Mouse (Mus musculus): ENCODE data around the gene Ms4a2.

Gene Ms4a2

DNA sequence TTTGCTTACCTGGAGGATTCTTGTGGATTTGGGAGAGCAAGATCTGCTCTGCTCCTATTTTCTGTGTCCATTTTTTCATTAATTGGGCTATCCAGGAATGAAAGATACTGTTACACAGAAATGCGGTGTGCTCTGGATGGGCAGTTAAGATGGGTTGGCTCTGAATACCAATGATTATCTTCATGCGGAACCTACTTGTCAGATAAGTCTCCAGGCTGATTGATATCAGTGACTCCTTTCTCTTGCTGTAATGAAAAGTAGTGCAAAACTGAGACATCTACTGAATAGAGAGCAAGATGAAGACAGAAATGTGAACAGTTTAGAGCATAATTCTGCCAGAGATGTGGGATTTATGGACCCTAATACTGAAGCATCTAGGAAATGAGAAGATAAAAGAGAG lies at the start of gene Ms4a2:
Gene Ms4a2, minus strand, starts transcription at position 169 of the 400 bp plus-strand sequence.
- DNase-seq (ENCODE audit: low read depth, low spot score) = no peak

DNA sequence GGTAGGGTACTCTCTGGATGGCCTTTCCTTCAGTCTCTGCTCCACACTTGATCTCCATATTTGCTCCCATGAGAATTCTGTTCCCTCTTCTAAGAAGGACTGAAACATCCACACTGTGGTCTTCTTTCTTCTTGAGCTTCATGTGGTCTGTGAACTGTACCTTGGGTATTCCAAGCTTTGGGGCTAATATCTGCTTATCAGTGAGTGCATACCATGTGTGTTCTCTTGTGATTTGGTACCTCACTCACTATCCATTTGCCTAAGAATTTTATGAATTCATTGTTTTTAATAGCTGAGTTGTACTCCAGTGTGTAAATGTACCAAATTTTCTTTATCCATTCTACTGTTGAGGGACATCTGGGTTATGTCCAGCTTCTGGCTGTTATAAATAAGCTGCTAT lies 38.0 kb upstream of the Ms4a2 start:
- no peak for DNase-seq (ENCODE audit: low read depth, low spot score)

GRCm38 (mm10) chr19:11660459-11660858 lies 36.9 kb upstream of the Ms4a2 start, which contains the start of gene Oosp2:
Gene Oosp2 (minus strand): TSS chr19:11660559.
- DNase-seq (ENCODE audit: low read depth, low spot score) = no peak

- DNase-seq (ENCODE audit: low read depth, low spot score) = no peak
Measured at GRCm38 (mm10) chr19:11659142-11659541, 35.6 kb upstream of the Ms4a2 start.

DNA sequence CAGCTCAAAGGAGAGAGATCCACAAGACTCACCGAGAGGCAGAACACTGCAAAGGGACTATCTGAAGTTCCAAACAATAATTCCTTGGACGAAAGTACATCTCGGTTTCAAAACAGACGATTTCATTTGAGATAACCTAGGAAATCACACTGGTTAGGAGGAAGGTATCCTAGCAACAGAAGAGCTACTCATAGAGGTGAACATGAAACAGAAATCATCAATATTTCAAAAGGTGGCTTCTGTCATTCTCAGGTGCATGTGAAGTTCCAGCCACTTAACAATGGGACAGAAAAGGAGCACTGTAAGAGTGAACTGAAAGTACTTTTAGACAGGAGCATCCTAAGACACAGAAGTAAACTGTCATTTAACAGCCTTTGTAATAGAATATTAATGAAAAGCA lies 26.0 kb upstream of the Ms4a2 start:
- no peak for DNase-seq (ENCODE audit: low read depth, low spot score)

GRCm38 (mm10) chr19:11646166-11646565 lies 22.6 kb upstream of the Ms4a2 start:
- no peak for DNase-seq (ENCODE audit: low read depth, low spot score)

GRCm38 (mm10) chr19:11640732-11641131 lies 17.2 kb upstream of the Ms4a2 start, which contains the start of gene Ms4a3:
Gene Ms4a3 (minus strand): TSS chr19:11640851.
- DNase-seq (ENCODE audit: low read depth, low spot score) = no peak

GRCm38 (mm10) chr19:11639038-11639437 lies 15.5 kb upstream of the Ms4a2 start:
- DNase-seq (ENCODE audit: low read depth, low spot score) = no peak

DNA sequence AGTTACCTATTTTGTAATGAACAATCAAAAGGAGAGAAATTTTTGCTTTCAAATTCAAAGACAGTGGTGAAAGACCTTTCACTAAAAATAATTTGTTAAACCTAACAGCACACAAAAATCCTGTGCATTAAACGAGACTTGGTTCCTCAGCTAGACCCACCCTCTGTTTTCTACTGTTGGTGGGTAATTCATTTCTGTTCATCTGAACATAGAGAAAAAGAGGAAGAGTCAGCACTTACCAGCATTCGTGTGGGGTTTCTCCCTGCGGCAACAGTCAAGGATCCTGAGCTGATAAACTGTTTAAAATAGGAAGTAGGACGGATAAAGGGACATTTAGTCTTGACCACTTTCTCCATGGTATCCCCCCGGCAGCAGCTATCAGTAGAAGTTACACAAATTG lies 12.1 kb upstream of the Ms4a2 start:
- no peak for DNase-seq (ENCODE audit: low read depth, low spot score)

GRCm38 (mm10) chr19:11634330-11634729 lies 10.8 kb upstream of the Ms4a2 start:
- no peak for DNase-seq (ENCODE audit: low read depth, low spot score)

GRCm38 (mm10) chr19:11633732-11634131 lies 10.2 kb upstream of the Ms4a2 start:
- DNase-seq (ENCODE audit: low read depth, low spot score) = no peak

- no peak for DNase-seq (ENCODE audit: low read depth, low spot score)
Measured at GRCm38 (mm10) chr19:11625231-11625630, 1.7 kb upstream of the Ms4a2 start.

- DNase-seq (ENCODE audit: low read depth, low spot score) = no peak
Measured at GRCm38 (mm10) chr19:11624800-11625199, 1.3 kb upstream of the Ms4a2 start.

DNA sequence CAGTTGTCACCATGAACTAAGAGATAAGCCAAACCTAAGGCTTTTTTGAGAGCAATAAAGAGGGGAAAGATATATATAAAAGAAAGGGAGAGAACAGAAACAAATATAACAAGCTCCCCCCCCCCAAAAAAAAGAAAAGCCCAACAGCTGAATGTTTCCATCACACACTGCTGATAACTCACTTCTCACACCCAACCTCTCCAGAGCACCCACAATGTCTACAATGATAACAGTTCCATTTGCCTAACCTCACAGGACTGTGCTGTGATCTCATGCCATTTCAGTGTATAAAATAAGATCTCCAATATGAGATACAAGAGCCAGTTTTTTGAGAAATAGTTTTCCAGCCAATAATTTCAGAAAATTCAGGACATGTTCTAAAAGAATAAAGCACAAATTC lies 5.5 kb downstream of the Ms4a2 start:
- no peak for DNase-seq (ENCODE audit: low read depth, low spot score)

- DNase-seq (ENCODE audit: low read depth, low spot score) = no peak
Measured at GRCm38 (mm10) chr19:11614805-11615204, 8.7 kb downstream of the Ms4a2 start.

DNA sequence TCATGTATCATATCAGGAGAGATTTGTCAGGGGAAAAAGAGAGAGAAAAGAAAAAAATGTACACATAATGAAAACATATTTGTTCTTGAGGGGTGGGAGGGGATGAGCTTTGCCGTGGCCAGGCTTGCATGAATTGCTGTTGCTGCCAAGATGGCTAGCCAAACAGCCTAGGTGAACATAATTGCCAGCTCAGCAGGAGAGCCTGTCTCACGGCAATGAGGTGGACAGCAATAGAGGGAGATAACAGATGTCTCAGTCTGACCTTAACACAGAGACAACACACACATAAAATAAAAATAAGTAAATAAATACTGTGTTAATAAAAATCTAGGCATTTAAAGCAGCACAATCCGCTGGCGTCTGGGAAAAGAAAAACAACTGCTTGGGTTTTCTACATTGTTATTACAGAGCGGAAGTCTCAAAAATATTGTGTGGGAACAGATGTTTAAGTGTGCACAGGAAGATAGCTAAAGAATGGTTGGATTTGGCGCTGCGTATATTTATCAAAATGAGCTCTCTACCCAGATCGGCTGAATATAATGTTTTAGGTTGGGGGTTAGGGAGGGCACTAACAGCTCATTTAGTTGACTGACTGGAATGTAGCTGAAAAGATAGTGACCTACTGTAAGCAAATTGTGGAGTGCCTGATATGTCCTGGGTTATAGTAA lies 9.6 kb downstream of the Ms4a2 start:
- DNase-seq (ENCODE audit: low read depth, low spot score) = no peak

GRCm38 (mm10) chr19:11613084-11613483 lies 10.4 kb downstream of the Ms4a2 start:
- no peak for DNase-seq (ENCODE audit: low read depth, low spot score)

GRCm38 (mm10) chr19:11612293-11612692 lies 11.2 kb downstream of the Ms4a2 start:
- peak; percentile 40 for DNase-seq (ENCODE audit: low read depth, low spot score)

DNA sequence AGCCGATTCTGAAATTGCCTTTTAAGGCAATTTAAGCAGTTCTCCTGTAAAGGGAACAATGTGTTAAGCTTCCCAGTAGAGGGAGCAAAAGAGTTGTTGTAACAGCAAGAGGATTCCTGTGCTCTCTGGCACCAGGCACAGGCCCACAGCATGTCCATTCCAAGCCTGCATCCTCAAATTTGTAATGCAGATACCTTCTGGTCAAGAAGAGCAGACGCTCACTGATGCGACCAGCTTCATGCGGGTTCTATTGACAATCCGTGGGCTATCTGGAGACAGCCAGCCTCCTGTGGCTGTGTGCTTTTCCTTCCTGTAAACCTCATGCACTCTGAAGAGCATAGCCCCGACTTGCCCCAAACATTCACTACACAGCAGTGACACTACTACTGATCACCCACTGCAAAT lies 12.0 kb downstream of the Ms4a2 start:
- peak; percentile 65 for DNase-seq (ENCODE audit: low read depth, low spot score)

DNA sequence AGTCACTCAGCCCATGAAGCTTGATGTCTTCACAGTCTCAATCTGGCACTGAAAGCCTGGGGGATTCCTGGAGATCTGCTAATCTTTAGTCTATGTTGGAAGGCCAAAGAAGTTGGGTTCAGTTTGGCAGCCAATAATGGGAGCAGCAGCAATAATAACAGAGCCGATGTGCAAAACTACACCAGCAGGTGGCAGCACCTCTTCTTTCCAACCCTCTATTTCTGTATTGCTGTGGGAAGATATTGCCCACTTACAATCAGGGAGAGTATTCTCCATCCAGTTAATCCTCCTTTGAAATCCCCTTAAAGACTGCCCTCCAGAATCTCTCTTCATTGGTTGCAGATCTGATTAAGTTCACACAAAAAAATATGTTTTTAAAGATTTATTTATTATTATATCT lies 15.3 kb downstream of the Ms4a2 start:
- DNase-seq (ENCODE audit: low read depth, low spot score) = peak; percentile 57

- DNase-seq (ENCODE audit: low read depth, low spot score) = no peak
Measured at GRCm38 (mm10) chr19:11604603-11605002, 18.9 kb downstream of the Ms4a2 start, which contains the start of gene Ms4a6d. Gene Ms4a6d (minus strand): TSS chr19:11604849.

GRCm38 (mm10) chr19:11602026-11602425 lies 21.5 kb downstream of the Ms4a2 start:
- peak; percentile 86 for DNase-seq (ENCODE audit: low read depth, low spot score)

- peak; percentile 54 for DNase-seq (ENCODE audit: low read depth, low spot score)
Measured at GRCm38 (mm10) chr19:11601349-11601748, 22.2 kb downstream of the Ms4a2 start.
